Mouse (Mus musculus): ENCODE measurements around the gene Lama4.

Lama4 gene

GRCm38 (mm10) chr10:39049581-39050294, 84.4 kb downstream of the Lama4 start:
- no peak for DNase-seq (ENCODE audit: low read depth, low spot score)

- DNase-seq (ENCODE audit: low read depth, low spot score), result no peak
These were observed 90.7 kb downstream of the Lama4 start for GRCm38 (mm10) chr10:39056050-39056449.

GRCm38 (mm10) chr10:39064732-39065131, 99.4 kb downstream of the Lama4 start:
- peak; percentile 89 for DNase-seq (ENCODE audit: low read depth, low spot score)

- DNase-seq (ENCODE audit: low read depth, low spot score), result peak; percentile 12
These were observed 100.1 kb downstream of the Lama4 start for GRCm38 (mm10) chr10:39065449-39065848.

- no peak for DNase-seq (ENCODE audit: low read depth, low spot score)
These were observed 100.7 kb downstream of the Lama4 start for GRCm38 (mm10) chr10:39066061-39066460.

GRCm38 (mm10) chr10:39066962-39067361, 101.6 kb downstream of the Lama4 start:
- peak; percentile 92 for DNase-seq (ENCODE audit: low read depth, low spot score)

- no peak for DNase-seq (ENCODE audit: low read depth, low spot score)
These were observed 106.7 kb downstream of the Lama4 start for GRCm38 (mm10) chr10:39072048-39072447.

GRCm38 (mm10) chr10:39096981-39097380, 131.7 kb downstream of the Lama4 start:
- peak; percentile 84 for DNase-seq (ENCODE audit: low read depth, low spot score)

GRCm38 (mm10) chr10:39098746-39099145, 133.4 kb downstream of the Lama4 start:
- no peak for DNase-seq (ENCODE audit: low read depth, low spot score)

GRCm38 (mm10) chr10:39104803-39105449, 139.6 kb downstream of the Lama4 start:
- no peak for DNase-seq (ENCODE audit: low read depth, low spot score)

- DNase-seq (ENCODE audit: low read depth, low spot score), result no peak
These were observed 141.1 kb downstream of the Lama4 start for GRCm38 (mm10) chr10:39106413-39106812.

- peak; percentile 99 for DNase-seq (ENCODE audit: low read depth, low spot score)
These were observed 141.6 kb downstream of the Lama4 start for GRCm38 (mm10) chr10:39106935-39107334.

- DNase-seq (ENCODE audit: low read depth, low spot score), result no peak
These were observed 143.6 kb downstream of the Lama4 start for GRCm38 (mm10) chr10:39108837-39109488.

- no peak for DNase-seq (ENCODE audit: low read depth, low spot score)
These were observed 144.2 kb downstream of the Lama4 start for GRCm38 (mm10) chr10:39109489-39109874.

GRCm38 (mm10) chr10:39121412-39121811, 156.1 kb downstream of the Lama4 start:
- DNase-seq (ENCODE audit: low read depth, low spot score), result peak; percentile 21

GRCm38 (mm10) chr10:39133462-39134310, 168.4 kb downstream of the Lama4 start, which contains the start of the genes Fam229b and Tube1:
Gene Fam229b, minus strand, starts transcription at chr10:39133914.
Gene Tube1, plus strand, starts transcription at chr10:39133976.
- DNase-seq (ENCODE audit: low read depth, low spot score), result peak; percentile 98

GRCm38 (mm10) chr10:39137766-39138165, 172.5 kb downstream of the Lama4 start:
- DNase-seq (ENCODE audit: low read depth, low spot score), result no peak

GRCm38 (mm10) chr10:39138761-39139160, 173.4 kb downstream of the Lama4 start:
- DNase-seq (ENCODE audit: low read depth, low spot score), result no peak

GRCm38 (mm10) chr10:39140843-39141242, 175.5 kb downstream of the Lama4 start:
- no peak for DNase-seq (ENCODE audit: low read depth, low spot score)

GRCm38 (mm10) chr10:39141401-39141800, 176.1 kb downstream of the Lama4 start:
- DNase-seq (ENCODE audit: low read depth, low spot score), result no peak

GRCm38 (mm10) chr10:39142216-39142615, 176.9 kb downstream of the Lama4 start:
- peak; percentile 75 for DNase-seq (ENCODE audit: low read depth, low spot score)

- DNase-seq (ENCODE audit: low read depth, low spot score), result no peak
These were observed 191.4 kb downstream of the Lama4 start for GRCm38 (mm10) chr10:39156719-39157118.
